Comparison of ENCODE assay signal across 35 mouse cellular contexts in genomic region chr2:77487151-77487550, GRCm38 (mm10).
"Had no signal": no experiment of that assay in that cellular context is flagged by ENCODE, and none has a peak within 500 bp of the region (broad histone marks: within the 10 kb centered on the region; RNA-seq: fewer than 3 reads in every experiment).

No protein-coding gene starts in this region.

- H3K27ac ChIP-seq: heart, embryonic 10.5 days; heart, embryonic 13.5 days; heart, embryonic 15.5 days; hindbrain, embryonic 10.5 days; hindbrain, embryonic 12.5 days; hindbrain, embryonic 13.5 days; hindbrain, embryonic 14.5 days; hindbrain, embryonic 15.5 days; hindbrain, postnatal 0 days; intestine, embryonic 15.5 days; kidney, embryonic 15.5 days; kidney, postnatal 0 days; layer of hippocampus, adult 2 months; left cerebral cortex, adult 2 months had no signal

- H3K36me3 ChIP-seq: heart, embryonic 10.5 days; heart, embryonic 12.5 days; heart, embryonic 13.5 days; heart, embryonic 15.5 days; hindbrain, embryonic 10.5 days; hindbrain, embryonic 12.5 days; hindbrain, embryonic 13.5 days; hindbrain, embryonic 15.5 days; intestine, embryonic 15.5 days; kidney, embryonic 15.5 days had no signal

- H3K4me3 ChIP-seq: heart, embryonic 10.5 days; heart, embryonic 12.5 days; heart, embryonic 13.5 days; heart, embryonic 15.5 days; hindbrain, embryonic 10.5 days; hindbrain, embryonic 12.5 days; hindbrain, embryonic 13.5 days; hindbrain, embryonic 15.5 days; intestine, embryonic 15.5 days; kidney, embryonic 15.5 days; layer of hippocampus, adult 2 months; left cerebral cortex, adult 2 months had no signal

- H3K4me2 ChIP-seq: heart, embryonic 11.5 days; heart, embryonic 12.5 days; heart, embryonic 13.5 days; heart, embryonic 15.5 days; hindbrain, embryonic 12.5 days; hindbrain, embryonic 13.5 days; hindbrain, embryonic 14.5 days; hindbrain, embryonic 15.5 days; intestine, embryonic 15.5 days; kidney, embryonic 15.5 days had no signal

- ATAC-seq: hindbrain, embryonic 16.5 days; hindbrain, postnatal 0 days; inflammation-experienced regulatory T-cells, adult 6 months; intestine, embryonic 15.5 days; intestine, embryonic 16.5 days; intestine, postnatal 0 days had no signal

- H3K27me3 ChIP-seq: heart, embryonic 12.5 days; heart, embryonic 13.5 days; heart, embryonic 15.5 days; hindbrain, embryonic 12.5 days; hindbrain, embryonic 13.5 days; hindbrain, embryonic 15.5 days; intestine, embryonic 15.5 days; kidney, embryonic 15.5 days had no signal

- H3K9ac ChIP-seq: heart, embryonic 12.5 days; heart, embryonic 13.5 days; heart, embryonic 15.5 days; hindbrain, embryonic 12.5 days; hindbrain, embryonic 13.5 days; hindbrain, embryonic 14.5 days; hindbrain, embryonic 15.5 days; intestine, embryonic 15.5 days; kidney, embryonic 15.5 days had no signal

- H3K4me1 ChIP-seq: heart, embryonic 10.5 days; heart, embryonic 12.5 days; heart, embryonic 13.5 days; heart, embryonic 15.5 days; hindbrain, embryonic 12.5 days; hindbrain, embryonic 13.5 days; hindbrain, embryonic 15.5 days; intestine, embryonic 15.5 days; kidney, embryonic 15.5 days had no signal

- H3K9me3 ChIP-seq: heart, embryonic 10.5 days; heart, embryonic 12.5 days; heart, embryonic 13.5 days; heart, embryonic 15.5 days; hindbrain, embryonic 10.5 days; hindbrain, embryonic 12.5 days; hindbrain, embryonic 13.5 days; hindbrain, embryonic 15.5 days; intestine, embryonic 15.5 days; kidney, embryonic 15.5 days had no signal

- DNase-seq: heart, postnatal 10 days; heart, postnatal 14 days; heart, postnatal 36 days; heart, postnatal 4 days; kidney, adult 11 months; kidney, adult 18-20 months; kidney, adult 2 months; kidney, adult 9 months; kidney, postnatal 10 days; kidney, postnatal 14 days; kidney, postnatal 25 days; kidney, postnatal 36 days; kidney, postnatal 4 days; layer of hippocampus, adult 9-11 months; layer of hippocampus, postnatal 36 days had no signal
